Mouse (Mus musculus) macrophage (primary cell): ENCODE results near the gene 2010111I01Rik. TPM values are rescaled to one million over a fixed set of nuclear protein-coding genes. Genes with fewer than 3 reads are reported as not detected.
A peak's percentile ranks its signal among the peaks of the same experiment; 100 is the strongest.
"Not testable (repeated sequence)": the region's sequence is repeated elsewhere in the genome, so short reads cannot be mapped to it uniquely, and the experiment has no call there.

Source experiments
- H3K27ac ChIP-seq: fragments of 350-480 bp; formaldehyde crosslinking; 2 replicates; pipeline ENCODE4 v1.9.0; 2021
- H3K36me3 ChIP-seq: fragments of 350-480 bp; formaldehyde crosslinking; 2 replicates; pipeline ENCODE4 v1.9.0; 2021; ENCODE audit errors: inconsistent target
- H3K4me3 ChIP-seq: fragments of 350-480 bp; formaldehyde crosslinking; 2 replicates; pipeline ENCODE4 v1.9.0; 2021; ENCODE audit errors: inconsistent target
- H3K79me2 ChIP-seq: fragments of 350-480 bp; formaldehyde crosslinking; 2 replicates; pipeline ENCODE4 v1.9.0; 2021; ENCODE audit errors: inconsistent target
- WGBS: methylation state at CpG from one replicate; pipeline ENCODE4 v1.1.7; 2026; ENCODE audit warnings: inconsistent platforms; ENCODE audit not compliant: missing documents; 5-methylcytosine and 5-hydroxymethylcytosine counted together
- polyA plus RNA-seq: library from polyadenylated mRNA; stranded (reverse); fragments of 250-400 nt; gene quantifications from 3 replicates; pipeline ENCODE4 v1.2.4, GENCODE M21; 2018; ENCODE audit warnings: inconsistent platforms
- total RNA-seq, 78 experiments: library from RNA; depleted of rRNA; stranded (reverse); fragments of 250-400 nt; gene quantifications; 1 replicate in 9 of 78; 2 replicates in 24 of 78; 3 replicates in 43 of 78; 4 replicates in 2 of 78; pipeline ENCODE4 v1.2.4; 2018; ENCODE audit warnings: inconsistent platforms in 56 of 78

The 2010111I01Rik gene
- 1,000 to 10,000 TPM in 14 of 26 experiments, 100 to 1,000 TPM in 12; 483 to 2,396 (median 1,149) TPM for total RNA-seq (2018; cell fraction: chromatin; rRNA removed)
- total RNA-seq (2018; cell fraction: cytosol; rRNA removed): 100 to 1,000 TPM in 4 of 26 experiments, 10 to 100 TPM in 22; 41.9 to 120 (median 75.0) TPM
- total RNA-seq (2018; cell fraction: nucleus; rRNA removed): 1,000 to 10,000 TPM in 2 of 26 experiments, 100 to 1,000 TPM in 24; 181 to 1,221 (median 494) TPM
- 59.3 to 123 TPM (median 81.6 TPM) in 3 replicates for polyA plus RNA-seq

- Histone ChIP-seq H3K4me3 (peak within 1 kb of the TSS; percentile 99), H3K79me2 (peaks cover 12% of the 10 kb centered on the region; the same call in 1 of the 2 replicates), H3K36me3 (no peaks in the 10 kb centered on the region), H3K27ac (peak within 1 kb of the TSS; percentile 27; the same call in 1 of the 2 replicates)
- WGBS: under 1% methylated on average over 41 of the region's 41 CpGs
Observed at GRCm38 (mm10) chr13:62964640-62965311, at the start of gene 2010111I01Rik. Gene 2010111I01Rik, plus strand, starts transcription at chr13:62964893.

- 38% methylated on average over 4 of the region's 4 CpGs for WGBS
- no peaks in the 10 kb centered on the region for H3K79me2 ChIP-seq
- H3K36me3 ChIP-seq: no peaks in the 10 kb centered on the region
- no peak overlapping the region for H3K27ac ChIP-seq
- no peak overlapping the region for H3K4me3 ChIP-seq
Observed at GRCm38 (mm10) chr13:62916675-62917074, 48.0 kb upstream of the 2010111I01Rik start.

DNA sequence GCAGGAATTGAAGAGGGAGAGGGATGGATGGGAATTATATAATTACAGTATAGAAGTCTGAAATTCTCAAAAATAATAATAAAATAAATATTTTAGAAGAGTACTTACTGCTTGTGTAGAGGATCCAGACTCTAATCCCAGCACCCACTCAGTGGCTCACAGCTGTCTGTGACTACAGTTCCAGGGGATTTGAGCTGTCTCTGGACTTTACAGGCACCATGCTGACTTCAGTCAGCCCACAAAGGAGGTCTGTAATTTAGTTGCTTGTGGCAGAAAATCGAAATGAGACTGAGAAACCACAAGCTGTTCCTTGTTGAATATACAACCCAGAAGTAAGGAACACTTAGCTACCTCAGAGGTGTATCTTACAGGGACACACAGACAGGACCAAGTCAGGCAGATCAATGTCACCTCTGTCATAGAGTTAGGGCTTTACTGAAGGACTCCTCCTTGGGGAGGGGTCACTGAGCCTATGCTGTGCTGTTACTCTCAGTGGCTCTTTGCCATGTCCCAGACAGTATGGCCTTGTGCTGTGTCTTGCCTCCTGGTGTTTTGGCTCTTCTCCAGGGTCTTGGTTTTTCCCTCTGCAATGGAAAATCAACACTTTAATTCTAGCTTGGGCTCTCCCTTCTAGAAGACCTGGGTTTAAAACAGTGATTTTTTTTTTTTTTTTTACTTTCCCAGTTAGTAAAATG, 47.1 kb upstream of the 2010111I01Rik start:
- WGBS: 17% methylated on average over 1 of the region's 1 CpGs
- Histone ChIP-seq H3K36me3 (no peaks in the 10 kb centered on the region), H3K4me3 (no peak overlapping the region), H3K27ac (no peak overlapping the region), H3K79me2 (no peaks in the 10 kb centered on the region)

DNA sequence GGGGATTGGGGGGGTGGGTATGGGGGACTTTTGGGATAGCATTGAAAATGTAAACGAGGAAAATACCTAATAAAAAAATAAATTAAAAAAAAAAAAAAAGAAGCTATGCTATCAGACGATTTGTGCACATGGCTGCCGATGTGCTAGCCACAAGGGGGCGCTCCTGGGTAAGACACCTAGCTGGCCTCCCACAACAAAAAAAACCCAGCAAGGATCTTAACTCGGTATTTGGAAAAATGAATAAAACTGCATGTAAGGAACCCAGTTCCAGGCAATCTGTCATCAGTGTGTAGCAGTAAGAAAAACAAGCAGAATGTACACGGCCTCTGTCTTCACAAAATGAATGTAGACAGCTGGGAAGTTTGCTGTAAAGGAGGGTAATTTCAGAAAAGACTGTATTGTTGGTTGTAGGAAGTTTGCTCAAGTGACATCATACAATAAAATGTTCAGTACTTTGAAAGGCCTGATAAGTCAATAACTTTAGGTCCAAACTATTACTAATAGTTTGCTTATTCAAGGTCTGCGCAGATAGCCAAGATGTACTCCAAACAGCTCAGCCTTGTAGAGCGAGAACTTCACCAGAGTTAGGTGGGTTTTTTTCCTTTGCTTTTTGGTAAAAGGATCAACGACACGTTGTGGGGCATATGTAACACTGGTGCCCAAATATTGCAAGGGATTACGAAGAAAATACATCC, 44.9 kb upstream of the 2010111I01Rik start:
- H3K4me3 ChIP-seq: no peak overlapping the region
- no peaks in the 10 kb centered on the region for H3K36me3 ChIP-seq
- 50% methylated on average over 10 of the region's 11 CpGs for WGBS
- H3K27ac ChIP-seq: no peak overlapping the region
- H3K79me2 ChIP-seq: no peaks in the 10 kb centered on the region

- Histone ChIP-seq H3K27ac (no peak overlapping the region), H3K79me2 (no peaks in the 10 kb centered on the region), H3K4me3 (no peak overlapping the region), H3K36me3 (no peaks in the 10 kb centered on the region)
- WGBS: 77% methylated on average over 3 of the region's 3 CpGs
Observed at GRCm38 (mm10) chr13:62922645-62923044, 42.0 kb upstream of the 2010111I01Rik start.

- Histone ChIP-seq H3K4me3 (no peak overlapping the region), H3K79me2 (no peaks in the 10 kb centered on the region), H3K27ac (no peak overlapping the region), H3K36me3 (no peaks in the 10 kb centered on the region)
- 97% methylated on average over 8 of the region's 8 CpGs for WGBS
Observed at GRCm38 (mm10) chr13:62923182-62923581, 41.5 kb upstream of the 2010111I01Rik start.

GRCm38 (mm10) chr13:62926479-62926878, 38.2 kb upstream of the 2010111I01Rik start:
- WGBS: 100% methylated on average over 1 of the region's 1 CpGs
- Histone ChIP-seq H3K4me3 (no peak overlapping the region), H3K36me3 (no peaks in the 10 kb centered on the region), H3K79me2 (no peaks in the 10 kb centered on the region), H3K27ac (no peak overlapping the region)

DNA sequence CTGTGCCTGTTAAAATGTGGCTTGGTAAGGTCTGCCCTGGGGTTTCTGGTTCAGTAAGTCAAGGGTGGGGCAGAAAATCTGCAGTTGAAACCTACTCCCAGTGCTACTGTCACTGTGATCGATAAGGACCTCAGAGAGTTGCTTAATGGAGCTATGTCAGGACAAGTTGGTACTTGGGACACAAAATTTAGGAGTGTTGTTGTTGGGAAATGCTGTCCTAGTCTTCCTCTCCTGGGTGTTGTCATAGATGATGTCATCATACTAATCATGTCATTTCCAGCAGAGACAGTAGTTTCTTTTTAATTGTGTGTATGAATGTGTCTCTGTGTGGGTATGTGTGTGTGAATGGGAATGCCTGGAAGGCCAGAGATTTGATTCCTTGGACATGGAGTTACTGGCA, 37.2 kb upstream of the 2010111I01Rik start:
- H3K79me2 ChIP-seq: no peaks in the 10 kb centered on the region
- 73% methylated on average over 1 of the region's 1 CpGs for WGBS
- H3K36me3 ChIP-seq: no peaks in the 10 kb centered on the region
- no peak overlapping the region for H3K27ac ChIP-seq
- H3K4me3 ChIP-seq: no peak overlapping the region

- H3K79me2 ChIP-seq, H3K36me3 ChIP-seq, H3K4me3 ChIP-seq, H3K27ac ChIP-seq: not testable (repeated sequence)
- WGBS: 90% methylated on average over 2 of the region's 3 CpGs
Observed at GRCm38 (mm10) chr13:62929144-62929543, 35.5 kb upstream of the 2010111I01Rik start.

GRCm38 (mm10) chr13:62929766-62930389, 34.8 kb upstream of the 2010111I01Rik start:
- no peak overlapping the region for H3K4me3 ChIP-seq
- no peaks in the 10 kb centered on the region for H3K36me3 ChIP-seq
- H3K79me2 ChIP-seq: no peaks in the 10 kb centered on the region
- no peak overlapping the region for H3K27ac ChIP-seq
- WGBS: 97% methylated on average over 9 of the region's 9 CpGs

DNA sequence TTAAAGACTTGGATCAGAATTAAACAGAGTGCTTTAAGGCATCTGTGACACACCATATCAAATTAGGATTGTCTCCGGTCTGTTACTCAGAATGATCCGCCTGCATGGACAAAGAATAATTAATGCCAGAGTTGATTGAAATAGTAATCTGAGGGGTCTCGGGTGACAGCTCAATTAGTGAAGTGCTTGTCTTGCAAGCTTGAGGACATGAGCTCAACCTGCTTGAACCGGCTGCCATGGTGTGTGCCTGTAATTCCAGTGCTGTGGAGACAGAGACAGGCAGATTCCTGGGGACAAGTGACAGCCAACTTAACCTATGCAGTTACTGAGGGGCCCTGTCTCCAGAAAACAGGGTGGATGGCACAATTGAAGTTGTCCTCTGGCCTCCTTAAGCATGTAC, 32.2 kb upstream of the 2010111I01Rik start:
- WGBS: 94% methylated on average over 4 of the region's 4 CpGs
- Histone ChIP-seq H3K27ac (no peak overlapping the region), H3K79me2 (no peaks in the 10 kb centered on the region), H3K36me3 (no peaks in the 10 kb centered on the region), H3K4me3 (no peak overlapping the region)

GRCm38 (mm10) chr13:62939371-62939770, 25.3 kb upstream of the 2010111I01Rik start:
- no peak overlapping the region for H3K27ac ChIP-seq
- H3K79me2 ChIP-seq: no peaks in the 10 kb centered on the region
- WGBS: 75% methylated on average over 3 of the region's 3 CpGs
- H3K4me3 ChIP-seq: no peak overlapping the region
- no peaks in the 10 kb centered on the region for H3K36me3 ChIP-seq

GRCm38 (mm10) chr13:62939797-62940196, 24.9 kb upstream of the 2010111I01Rik start:
- H3K36me3 ChIP-seq: no peaks in the 10 kb centered on the region
- no peak overlapping the region for H3K4me3 ChIP-seq
- H3K79me2 ChIP-seq: no peaks in the 10 kb centered on the region
- WGBS: 86% methylated on average over 4 of the region's 4 CpGs
- no peak overlapping the region for H3K27ac ChIP-seq

DNA sequence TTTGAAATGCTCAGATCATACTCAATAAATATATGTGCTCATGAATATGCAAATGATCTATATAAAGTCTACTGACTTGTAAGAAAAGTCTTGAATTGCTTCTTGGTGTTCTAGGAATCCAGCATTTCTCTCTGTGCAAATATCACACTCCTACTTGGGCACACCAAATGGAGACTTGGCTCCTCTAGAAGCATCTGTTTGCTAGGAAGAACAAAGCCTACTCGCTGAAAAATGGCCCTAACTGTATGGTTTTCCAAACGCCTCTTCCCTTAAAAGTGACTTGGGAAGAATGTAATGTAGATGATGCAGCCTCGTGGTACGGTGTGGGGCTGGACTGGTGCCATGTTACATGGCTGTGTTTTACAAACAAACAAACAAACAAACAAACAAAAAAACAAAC, 24.0 kb upstream of the 2010111I01Rik start:
- H3K36me3 ChIP-seq: no peaks in the 10 kb centered on the region
- no peaks in the 10 kb centered on the region for H3K79me2 ChIP-seq
- 100% methylated on average over 4 of the region's 4 CpGs for WGBS
- no peak overlapping the region for H3K4me3 ChIP-seq
- no peak overlapping the region for H3K27ac ChIP-seq
